Mouse (Mus musculus) kidney, adult 9 months (tissue): ENCODE results near the gene Sun2.

Experiments
- DNase-seq: peaks from one replicate; pipeline ENCODE4 v3.0.0; 2022

The Sun2 gene

DNA sequence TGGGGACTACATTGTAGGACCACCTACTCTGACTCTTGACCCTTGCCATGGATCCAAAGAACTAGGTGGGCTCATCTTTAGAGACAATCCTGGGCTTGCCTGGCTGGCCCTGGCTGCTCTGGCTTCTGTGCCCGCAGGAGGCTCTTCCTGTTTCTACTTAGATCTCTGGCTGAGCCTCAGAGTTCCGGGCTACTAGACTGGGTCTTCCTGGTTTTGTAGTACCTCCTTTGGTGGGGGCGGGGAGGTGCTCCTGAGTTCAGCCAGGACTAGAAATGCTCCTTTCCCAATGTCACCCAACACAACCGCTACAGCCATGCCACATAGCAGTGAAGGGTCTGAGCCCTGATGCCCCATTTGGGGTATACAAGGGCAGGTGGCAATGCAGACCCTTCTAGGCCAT lies 21.5 kb downstream of the Sun2 start:
- DNase-seq = no peak

DNA sequence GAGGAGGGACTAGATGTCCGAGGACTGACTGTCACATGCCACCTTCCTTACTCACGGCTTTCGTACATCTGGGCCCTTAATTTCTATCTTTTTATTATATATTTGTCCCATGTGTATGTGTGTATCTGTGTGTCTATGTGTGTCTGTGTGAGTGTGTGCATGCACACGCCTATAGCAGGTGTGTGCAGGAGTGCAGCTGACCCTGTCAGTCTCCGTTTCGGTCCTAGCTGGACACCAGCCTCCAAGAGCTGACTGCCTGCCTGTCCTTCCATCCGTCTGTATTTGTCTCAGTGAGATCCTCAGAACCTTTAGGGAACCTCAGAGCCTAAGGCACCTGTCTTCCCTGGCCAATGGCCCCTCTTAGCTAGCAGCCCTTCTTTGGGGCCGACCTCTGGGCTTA lies 22.1 kb downstream of the Sun2 start:
- DNase-seq = no peak

DNA sequence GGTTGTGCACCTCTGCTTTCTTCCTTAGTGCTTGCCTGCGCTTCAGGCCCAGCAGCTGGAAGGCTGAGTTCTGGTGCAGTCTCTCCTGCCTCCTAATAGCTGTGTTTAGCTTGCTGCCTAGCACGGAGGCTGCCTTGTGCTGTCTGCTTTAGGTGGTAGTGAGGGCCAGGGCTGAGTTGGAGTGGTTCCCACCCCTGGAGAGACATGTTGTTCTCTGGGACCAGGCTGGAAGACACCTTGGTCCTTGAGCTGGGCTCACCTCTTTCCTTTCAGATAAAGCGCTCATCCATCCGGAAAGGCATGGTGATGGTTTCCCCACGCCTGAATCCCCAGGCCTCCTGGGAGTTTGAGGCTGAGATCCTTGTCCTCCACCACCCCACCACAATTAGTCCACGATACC lies 25.6 kb downstream of the Sun2 start:
- DNase-seq = no peak

DNA sequence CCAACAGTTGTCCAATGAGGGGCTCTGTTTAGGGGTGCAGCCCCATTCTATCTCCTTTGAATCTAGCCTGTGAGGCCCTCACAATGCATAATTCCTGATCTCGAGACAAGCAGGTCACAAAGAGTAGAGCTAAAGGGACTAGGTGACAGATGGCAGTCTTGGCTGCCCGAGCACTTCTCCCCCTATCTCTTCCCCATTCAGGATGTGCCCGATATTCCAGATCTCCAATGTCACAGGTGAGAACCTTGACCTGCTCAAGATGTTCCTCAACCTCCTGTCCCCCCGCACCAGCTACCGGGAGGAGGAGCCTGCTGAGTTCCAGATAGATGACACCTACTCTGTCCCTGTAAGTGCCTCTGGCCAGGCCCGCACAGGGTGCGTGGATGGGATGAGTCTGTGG lies 26.7 kb downstream of the Sun2 start:
- DNase-seq = no peak

DNA sequence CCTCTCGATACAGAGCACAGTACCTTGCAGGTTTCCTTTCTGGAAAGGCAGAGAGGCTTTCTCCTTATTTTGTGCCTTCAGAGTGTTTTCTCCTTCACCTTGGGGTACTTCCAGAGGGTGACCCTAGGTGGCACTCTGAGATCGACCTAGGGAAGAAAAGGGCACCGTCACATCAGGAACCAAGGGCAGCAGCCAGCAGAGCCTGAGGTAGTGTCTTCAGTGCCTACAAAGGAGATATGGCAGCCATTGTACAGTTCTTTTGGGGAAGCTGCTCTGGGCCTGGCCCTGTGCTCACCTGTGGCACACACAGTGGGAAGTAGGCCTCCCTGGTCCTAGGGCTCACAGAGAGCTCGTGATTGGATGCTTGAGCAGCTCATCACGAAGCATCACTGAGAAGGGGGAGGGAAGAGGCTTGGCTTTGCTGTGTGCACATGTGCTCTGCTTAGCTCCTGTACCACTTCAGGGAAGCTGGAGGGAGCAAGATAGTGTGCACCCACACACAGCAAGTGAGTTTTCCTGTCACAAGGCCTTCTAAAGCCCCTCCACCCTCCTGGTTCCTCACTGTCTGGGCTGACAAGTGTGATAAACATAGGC lies 34.0 kb downstream of the Sun2 start:
- no peak for DNase-seq

DNA sequence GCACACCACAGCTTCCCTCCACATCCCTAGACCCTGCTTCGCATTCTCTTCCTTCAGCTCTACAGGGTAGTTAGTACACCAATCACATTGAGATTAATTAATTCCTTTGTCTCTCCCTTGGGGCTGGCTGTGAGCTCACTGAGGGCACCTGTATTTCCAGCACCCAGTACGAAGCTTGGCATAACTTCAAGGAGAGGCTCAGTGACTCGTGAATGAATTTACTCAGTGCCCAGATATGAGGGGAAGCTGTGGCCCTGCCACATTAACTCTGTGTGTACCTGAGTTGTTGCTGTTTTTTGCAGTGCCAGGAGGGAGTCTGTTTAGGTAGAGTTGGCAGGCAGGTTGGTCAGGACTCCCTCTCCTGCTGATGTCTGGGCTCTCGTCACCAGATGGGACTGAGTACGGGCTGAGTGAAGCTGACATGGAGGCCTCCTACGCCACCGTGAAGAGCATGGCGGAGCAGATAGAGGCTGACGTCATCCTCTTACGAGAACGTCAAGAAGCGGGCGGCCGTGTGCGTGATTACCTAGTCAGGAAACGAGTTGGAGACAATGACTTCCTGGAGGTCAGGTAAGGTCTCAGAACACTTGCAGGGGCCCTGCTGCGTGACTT lies 35.6 kb downstream of the Sun2 start:
- no peak for DNase-seq

DNA sequence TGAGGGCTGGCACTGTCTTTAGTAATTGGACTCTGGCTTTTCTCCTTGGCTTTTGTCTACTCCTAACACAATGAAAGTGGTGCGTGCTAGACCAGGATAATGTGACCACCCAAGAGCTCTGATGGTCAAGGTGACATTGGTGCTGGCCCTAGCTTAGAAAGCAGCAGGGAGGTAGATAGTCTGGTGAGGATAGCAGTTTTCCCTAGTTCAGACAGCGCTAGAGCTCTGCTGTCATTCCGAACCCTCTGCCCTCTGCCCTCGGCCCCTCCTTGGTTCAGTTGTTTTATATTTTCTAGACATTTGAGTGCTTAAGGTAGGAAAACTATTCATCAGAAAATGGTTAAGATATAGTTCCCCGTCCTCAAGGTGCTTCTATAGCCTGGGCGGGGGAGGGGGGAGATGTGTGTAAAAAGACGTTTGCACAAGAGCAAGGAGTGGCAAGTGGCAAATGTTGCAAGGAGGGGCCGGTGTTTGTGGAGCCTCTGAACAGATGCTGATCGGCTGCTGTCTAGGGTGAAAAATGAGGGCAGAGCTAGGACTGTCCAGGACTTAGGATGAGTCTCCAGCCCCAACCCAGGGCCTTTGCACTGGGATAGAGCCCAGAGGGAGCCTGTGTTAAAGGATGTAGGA lies 44.7 kb downstream of the Sun2 start:
- no peak for DNase-seq

DNA sequence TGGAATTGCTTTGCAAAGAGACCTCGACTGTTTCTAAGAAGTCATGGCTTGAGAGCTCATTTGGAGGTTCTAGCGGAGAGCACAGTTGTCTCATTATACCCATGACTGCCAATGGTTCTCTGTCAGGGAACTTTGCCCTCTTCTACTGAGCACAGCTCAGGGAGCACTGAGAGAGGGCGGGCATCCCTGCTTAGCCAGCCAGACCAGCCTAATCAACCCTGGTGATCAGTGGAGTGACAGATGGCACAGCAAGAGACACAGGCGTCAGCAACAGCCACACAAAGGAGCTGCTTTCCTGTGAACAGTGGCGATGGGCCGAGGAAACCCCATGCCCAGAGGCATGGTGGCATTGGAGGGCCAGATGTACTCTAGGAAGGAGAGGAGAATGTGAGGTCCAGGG lies 45.3 kb downstream of the Sun2 start:
- DNase-seq = peak; percentile 70

DNA sequence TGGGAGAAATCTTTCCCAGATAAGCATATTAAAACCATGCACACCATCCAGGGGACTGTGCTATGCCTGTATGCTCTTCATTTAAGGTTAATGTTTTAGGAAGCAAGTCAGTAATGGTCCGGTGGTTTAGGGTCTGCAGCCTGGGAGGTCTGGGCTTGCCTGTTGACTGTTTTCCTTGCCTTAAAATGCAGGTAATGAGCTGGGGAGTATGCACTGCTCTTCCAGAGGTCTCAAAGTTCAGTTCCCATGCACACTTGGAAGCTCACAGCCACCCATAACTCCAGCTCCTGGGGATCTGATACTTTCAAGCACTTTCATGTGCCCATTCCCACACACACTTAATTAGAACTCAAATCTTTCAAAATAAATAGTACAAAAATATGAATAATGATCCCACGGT lies 45.8 kb downstream of the Sun2 start:
- peak; percentile 62 for DNase-seq

DNA sequence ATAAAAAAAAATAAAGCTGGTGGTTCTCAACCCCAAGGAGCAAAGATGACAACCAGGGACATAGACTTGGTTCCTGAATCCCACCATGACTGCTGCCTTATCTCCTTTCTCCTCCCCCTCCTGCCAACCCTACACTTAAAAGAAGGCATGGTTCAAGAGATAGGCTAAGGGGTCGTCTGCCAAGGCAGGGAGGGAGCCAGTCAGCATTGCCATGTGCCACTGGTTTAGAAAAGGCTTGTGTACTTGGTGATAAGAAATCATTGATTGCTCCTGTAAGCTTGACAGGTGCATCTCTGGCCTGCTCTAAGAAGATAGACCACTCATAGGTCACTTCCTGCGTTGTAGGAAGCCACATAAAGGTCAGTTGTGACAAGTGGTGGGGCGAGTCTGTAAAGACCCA lies 46.8 kb downstream of the Sun2 start:
- no peak for DNase-seq

DNA sequence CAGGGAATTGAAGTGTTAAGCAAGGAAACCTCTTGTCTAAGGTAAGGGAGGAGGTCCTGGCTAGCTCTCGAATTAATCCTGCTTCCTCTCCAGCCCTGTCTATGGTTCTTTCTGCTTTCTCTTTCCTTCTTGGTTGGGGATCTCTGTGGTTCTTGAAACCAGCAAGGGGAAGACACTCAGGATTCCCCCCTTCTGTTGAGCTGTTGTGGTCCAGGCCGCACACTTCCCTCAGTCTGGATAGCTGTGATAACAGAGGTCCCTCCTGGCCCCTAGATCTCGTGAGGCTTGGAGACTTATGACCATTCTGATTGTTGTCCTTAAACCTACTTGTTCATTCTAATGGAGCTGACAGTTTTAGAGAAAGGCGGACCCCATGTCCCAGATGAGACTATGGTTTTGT lies 47.8 kb downstream of the Sun2 start:
- DNase-seq = no peak

DNA sequence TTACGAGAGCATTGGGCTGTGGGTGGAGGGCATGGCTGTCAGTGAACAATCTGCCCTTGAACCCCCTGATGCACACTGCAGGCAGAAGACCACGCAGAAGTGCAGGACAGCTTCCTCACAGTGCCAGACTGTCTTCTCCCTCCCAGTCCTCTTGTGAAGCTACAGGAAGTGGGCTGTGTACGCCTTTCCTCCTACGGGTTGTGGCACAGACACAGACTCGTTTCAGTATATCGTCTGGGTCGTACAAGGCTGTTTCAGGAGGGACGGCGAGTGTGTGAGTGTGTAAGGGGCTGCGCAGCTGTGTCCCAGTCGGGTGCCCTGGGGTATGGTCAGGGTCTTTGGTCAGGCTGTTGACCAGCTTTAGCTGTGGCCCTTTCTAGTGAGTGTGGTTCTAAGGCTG lies 48.6 kb downstream of the Sun2 start:
- DNase-seq = no peak

DNA sequence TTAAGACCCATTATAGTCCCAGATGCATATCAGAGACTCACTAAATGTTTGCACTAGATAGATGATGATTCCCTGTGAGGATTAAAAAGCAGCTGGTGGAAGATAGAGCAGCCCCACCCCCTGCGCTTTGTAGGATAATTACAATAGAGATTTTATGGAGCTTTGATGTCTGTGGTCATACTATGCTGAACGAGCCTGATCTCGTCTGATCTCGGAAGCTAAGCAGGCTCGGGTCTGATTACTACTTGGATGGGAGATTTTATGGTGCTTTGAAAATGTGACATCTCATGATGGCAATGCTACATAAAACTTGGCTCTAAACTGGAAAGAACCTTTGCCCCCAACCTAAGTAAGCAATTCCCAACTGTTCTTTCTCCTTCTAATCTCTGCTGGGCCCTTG lies 50.0 kb downstream of the Sun2 start:
- no peak for DNase-seq

DNA sequence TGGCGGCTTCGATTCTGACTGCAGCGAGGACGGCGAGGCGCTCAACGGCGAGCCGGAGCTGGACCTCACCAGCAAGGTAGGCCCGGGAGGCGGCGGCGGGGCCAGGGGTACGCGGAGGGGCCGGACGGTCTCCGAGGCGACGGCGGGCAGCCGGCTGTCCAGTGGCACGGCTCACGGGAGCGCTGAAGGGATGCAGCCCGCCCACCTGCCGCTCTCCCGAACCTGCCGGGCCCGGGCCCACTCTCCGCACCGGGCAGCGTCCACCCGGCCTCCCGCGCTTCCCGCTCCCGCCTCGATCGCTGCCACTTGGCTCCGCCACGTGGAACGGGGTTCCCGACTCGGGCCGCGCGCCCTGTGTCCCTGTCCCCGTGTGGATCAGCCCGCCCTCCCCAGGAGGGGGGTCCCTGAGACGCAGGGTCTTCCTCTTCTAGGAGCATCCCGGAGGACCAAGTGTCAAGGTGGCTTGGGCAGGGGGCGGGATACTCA lies 51.3 kb downstream of the Sun2 start:
- DNase-seq = no peak

DNA sequence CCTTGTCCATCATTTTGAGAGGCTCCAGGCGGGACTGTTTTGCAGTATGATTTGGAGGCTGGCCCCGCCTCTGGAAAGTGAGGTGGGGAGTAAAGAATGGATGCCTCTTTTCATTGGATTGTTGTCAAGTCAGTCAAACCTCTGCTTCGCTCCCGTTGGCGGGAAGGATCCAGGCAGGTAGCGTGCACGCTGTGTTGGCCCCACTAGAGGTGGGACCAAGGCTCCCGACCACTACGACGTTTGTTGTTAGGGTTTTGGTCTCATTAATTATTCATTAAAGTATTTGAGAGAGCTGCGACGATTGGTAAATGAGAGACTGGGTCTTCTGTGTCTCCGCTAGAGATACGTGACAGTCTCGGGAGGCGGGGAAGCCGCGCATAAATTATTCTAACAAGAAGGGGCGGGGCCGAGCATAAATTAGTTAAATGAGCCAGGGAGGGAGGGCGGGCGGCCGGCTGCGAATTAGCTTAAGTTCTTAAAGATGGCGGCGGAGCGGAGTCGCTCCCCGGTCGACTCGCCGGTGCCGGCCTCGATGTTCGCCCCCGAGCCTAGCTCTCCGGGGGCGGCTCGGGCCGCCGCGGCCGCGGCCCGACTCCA lies 51.8 kb downstream of the Sun2 start, which contains the start of gene Gtpbp1:
Gene Gtpbp1, plus strand, starts transcription at position 420 of the 597 bp plus-strand sequence.
- DNase-seq = peak; percentile 100

DNA sequence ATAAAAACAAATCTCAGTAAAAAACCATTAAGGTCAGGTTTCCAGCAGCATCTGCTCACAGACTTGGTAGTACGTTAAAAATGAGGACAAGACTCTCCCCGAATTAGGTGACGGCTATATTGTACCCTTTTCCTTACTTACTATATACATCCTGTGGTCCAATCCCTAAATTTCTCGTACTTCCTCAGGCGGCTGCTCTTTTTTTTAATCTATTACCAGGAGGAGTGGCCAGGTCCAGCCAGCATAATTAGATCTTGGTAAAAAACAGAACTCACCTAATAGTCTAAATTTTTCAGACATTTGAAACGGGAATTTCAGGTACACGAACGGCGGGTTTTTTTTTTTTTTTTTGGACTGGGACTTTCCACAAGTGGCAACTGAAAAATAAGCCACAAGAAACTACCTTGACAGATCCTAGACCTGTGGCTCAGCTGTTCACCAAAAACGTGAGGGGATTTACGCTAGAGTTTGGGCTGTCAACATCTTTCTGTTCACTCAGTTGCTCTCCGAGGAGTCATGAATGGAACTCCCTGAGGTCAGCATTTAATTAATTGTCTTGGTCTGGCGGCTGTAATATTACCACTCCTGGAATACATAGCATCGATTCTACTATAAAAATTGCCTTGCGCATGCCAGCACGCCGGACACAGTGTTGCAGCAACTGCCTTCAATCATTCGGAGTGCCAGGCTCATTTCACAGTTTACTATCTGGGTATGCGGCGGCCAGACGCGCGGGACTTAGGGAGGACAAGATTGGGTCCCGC lies 52.5 kb downstream of the Sun2 start:
- DNase-seq = no peak

DNA sequence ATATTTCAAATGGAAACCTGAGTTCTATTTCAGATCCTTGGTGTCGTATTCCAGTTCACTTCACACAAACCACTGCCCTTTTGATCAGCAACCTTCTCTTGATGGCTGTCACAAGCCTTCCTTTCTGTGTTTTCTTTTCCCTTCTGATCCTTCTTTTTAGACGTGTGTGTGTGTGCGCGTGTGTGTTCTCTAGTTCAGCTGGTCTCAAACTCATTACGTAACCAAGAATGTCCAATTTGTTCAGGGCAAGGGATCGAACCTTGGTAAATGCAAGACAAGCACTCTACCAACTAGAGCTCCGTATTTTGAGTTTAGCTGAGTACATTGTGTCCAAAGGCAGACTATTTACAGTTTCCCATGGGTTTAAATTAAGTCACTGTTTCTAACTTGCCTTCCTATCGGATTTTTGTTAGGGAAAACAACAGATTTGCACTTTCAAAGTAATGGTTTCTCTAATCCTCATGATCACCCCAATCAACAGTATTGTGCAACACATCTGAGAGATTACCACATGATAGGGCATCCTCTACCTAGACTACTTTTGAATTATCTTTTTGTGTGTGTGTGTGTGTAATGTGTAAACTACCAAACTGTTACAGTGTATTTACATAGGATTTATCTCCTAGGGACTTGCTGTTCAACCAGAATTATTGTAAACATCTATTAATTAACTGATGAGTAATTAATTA lies 53.9 kb downstream of the Sun2 start:
- DNase-seq = no peak

DNA sequence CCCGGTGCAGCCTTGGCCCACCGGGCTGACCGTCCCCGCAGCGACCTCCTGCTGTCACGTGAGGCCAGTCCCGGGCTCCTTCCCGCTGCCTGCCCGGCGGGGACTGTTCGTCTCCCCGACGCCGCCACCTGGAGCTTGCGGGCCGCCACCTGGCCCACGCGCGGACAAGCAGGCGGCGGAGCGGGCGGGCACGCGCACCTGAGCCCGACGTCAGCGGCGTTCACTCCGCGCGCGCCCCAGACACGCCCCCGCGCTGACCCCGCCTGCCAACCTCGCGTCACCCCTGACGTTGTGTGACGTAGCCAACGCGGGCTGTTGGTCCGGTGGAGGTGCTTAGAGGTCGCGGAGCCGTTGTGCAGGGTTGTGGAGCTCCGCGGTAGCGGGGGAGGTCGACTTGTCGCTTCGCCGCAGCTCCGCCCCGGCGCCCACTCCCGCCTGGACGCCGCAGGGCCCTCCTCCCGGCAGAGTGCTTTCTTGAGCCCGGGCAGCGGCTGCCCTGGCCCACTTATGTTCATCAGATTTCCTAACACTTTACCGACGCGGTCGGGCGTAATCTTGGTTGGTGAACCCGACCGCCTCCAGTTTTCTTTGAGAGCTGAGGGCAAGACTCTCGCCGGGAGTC lies 54.6 kb downstream of the Sun2 start, which contains the start of gene Josd1:
Gene Josd1, minus strand, starts transcription at position 274 of the 622 bp plus-strand sequence.
- DNase-seq = peak; percentile 98

DNA sequence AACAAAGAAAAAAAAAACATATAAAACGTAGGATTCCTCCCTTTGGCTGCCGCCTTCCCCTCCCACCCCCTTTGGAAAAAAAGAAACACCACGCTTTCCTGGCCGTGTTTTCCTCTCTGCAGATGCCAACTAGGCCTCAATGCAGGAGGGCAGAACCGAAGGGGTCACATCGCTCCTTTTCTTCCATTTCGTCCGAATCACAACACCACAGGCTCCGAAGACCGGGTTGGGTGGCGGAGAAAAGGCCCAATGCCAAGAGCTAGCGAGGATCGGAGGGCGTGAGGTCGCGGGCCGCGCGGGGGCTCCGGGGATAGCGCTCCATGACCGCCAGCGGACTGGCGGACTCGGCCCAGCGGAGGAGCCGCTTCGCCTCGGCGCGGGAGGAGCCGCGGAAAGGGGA lies 55.2 kb downstream of the Sun2 start:
- peak; percentile 44 for DNase-seq

DNA sequence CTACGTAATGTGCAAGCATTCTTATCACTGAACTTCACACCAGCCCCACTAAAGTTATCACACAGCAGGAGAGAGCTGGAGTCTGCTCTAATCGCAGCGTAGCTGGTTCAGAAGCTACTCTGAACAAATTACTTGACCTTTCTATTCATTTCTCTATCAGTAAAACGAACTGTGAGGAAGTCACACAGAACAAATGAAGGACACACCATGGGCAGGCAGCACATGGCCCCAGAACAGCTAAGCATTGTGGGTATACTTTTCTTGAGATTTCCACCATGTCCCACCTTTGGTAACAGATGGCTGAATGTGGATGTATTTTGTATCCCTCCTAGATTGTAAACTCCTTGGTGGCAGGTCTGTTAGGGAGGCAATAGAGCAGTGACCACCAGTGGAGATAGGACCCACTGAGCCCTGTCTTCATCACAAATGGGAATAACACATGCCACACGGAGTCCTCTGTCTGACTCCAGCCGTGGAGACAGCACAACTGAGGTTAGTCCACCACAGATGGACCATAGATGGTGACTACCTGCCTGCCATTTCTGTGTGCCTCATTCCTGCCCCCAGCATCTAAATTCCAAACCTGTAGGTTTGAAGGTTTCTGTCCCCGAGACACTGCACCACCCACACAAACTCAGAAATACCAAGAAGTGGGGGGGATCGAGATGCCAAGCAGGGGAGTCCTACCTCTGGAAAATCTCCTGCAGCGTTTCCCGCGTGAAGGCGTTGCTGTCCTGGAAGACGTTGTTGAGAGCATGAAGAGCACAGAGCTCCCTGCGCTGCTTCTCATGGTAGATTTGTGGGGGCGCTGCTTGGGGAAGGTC lies 56.1 kb downstream of the Sun2 start:
- DNase-seq = no peak

DNA sequence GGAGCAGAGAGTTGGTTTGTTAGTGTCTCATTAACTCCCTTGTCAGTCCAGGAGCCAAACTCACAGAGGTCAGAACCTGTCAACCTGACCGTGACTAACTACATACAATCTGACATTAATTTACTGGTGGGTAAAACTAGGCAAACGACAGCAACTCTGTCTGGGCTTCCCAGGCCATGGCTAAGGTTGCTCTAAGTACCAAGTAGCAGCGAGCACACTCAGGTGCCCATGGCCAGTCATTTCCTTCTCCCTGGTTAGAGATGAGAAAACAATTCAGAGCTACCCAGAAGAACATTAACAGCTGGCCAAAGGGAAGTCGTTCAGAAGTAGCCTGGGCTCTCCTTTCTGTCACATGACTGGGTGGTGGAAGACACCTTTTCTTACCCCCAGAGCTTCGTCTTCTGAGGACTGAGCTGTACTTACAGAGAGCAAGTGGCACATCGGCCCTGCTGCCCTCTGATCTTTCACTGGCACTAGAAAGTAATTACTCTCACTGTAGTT lies 57.1 kb downstream of the Sun2 start:
- peak; percentile 81 for DNase-seq
